Mouse (Mus musculus) left cerebral cortex, postnatal 36 days (tissue): ENCODE data around the gene Tpcn2. TPM values are rescaled to one million over a fixed set of nuclear protein-coding genes. Genes with fewer than 3 reads are reported as not detected.
A peak's percentile ranks its signal among the peaks of the same experiment; 100 is the strongest.

Experiments
- DNase-seq, 2 experiments: peaks; one replicate each; pipeline ENCODE4 v3.0.0; 2021 to 2022; ENCODE audit warnings: low spot score in 2 of 2, mixed read lengths in 1 of 2
- intact Hi-C: fragments of 180-260 bp; cut with DNase I; formaldehyde crosslinking; loops from one replicate; pipeline ENCODE4 v1.15.1; 2025
- total RNA-seq, 2 experiments: library from RNA; stranded (reverse); gene quantifications; 2 replicates each; pipeline ENCODE4 v1.2.3; 2021

The Tpcn2 gene
- total RNA-seq = 1 to 10 TPM; 3.4 to 6.4 TPM

DNA sequence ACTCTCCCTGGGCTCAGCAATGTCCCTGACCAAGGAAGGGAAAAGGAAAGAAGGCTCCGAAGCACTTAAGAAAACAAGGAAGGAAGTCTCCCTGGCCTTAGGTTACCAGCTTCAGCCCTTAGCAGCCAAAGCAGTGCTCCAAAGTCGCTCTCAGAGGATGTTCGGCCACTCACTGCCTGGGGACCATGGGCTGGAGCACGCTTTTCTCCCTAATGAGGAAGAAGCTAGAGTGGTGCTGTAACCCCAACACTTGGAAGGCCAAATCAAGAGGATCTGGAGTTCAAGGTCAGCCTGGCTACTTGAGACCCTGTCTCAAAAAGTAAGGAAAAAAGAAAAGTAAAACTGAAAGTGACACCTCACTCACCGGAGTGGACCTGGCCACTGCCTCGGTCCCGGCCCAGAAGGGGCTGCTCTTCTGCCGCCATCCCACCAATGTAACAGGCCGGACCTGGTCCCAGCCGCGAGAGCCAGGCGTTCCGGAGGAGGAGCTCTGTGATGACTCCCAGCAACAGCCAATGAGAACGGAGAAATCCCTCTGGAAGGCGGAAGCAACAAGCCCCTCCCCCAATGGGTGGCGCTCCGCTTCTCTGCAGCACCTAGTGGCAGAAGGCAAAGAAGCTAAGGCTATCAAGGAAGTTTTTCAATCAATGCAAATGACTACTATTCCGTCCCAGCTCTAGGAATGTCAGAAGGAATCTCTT is at the start of gene Tpcn2:
Tpcn2 (minus strand) TSS at position 525 of the 701 bp plus-strand sequence.
- intact Hi-C loops = no loop called here
- peak; percentile 80 to 84 for DNase-seq

DNA sequence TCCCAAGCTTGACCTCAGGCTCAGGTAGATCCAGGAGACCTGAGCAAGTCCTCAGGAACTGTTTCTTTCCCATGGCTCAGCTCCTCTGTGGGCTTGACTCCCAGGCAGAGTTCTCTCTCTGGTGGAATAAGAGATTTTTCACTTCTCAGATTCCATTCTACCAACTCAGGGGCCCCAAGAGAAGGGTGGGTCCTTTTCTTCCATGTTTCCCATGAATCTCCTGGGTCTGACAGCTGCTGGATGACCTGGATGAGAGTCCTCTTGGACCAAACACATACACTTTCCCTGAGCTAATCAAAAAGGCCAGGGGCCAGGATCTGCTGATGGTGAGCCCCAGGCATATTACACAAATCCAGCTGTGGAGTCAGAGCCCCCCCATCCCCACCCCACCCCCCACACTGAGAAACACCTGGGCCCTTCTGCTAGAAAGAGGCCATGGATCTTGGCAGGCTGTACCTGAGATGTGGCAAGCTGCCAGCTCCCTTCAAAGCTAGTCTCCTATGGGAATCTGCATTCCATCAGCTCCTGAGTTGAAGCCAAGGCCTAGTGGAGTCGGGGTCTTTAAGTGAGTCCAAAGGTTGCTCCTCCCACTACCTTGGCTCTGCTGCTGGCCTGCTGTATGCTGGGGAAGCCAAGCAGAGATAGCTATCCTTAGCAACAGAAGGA is 48.7 kb upstream of the Tpcn2 start:
- intact Hi-C loops = no loop called here
- no peak for DNase-seq

DNA sequence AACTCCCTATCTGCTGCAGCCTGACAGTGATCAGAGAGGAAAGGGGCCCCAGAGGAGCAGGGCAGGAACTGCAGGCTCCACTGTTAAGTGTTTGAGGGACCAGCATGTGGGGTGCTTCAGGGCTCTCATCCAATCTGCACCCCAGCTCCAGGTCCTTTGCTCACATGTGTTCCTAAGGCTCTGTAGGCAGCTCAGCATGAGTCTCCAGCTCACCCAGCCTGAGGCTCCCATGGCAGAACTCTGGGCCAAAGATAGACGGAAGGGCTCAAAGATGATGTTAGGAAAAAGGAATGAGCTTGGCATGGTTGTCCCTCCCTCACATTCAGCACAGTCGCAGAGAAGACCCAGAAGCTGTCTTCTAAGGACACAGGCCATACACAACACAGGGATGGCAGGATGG is 46.8 kb upstream of the Tpcn2 start:
- intact Hi-C loops = no loop called here
- no peak for DNase-seq

DNA sequence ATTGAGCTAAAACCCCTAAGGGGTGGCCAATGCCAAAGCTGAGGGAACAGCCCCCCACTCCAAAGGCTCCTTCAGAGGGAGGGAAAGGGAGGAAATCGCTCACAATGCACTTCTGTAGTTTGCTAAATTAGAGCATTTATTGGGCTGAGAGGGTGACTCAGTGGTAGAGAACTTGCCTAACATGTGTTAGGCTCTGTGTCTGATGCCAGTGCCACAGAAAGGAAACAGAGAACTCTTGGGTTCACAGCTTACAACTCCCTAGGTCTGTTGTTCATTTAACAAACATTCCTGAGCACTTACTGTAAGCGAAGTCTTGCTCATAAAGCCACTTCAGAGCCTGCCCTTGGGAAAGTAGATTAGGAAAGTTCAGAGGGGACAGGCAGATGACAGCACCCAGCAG is 46.2 kb upstream of the Tpcn2 start:
- no peak for DNase-seq

DNA sequence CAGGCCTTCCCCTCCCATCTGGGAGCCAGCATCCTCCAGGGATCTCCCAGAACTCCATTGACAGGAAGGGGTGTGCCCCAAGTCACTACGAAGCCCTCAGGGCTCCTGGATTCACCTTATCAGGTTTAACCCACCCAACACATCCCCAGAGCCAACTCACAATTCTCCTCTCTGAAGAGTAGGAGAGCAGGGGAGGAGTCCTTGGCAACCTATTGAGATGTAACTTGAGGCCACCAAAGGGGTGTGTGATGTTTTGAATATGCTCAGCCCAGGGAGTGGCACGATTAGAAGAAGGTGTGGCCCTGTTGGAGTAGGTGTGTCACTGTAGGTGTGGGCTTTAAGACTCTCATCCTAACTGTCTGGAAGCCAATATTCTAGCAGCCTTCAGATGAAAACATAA is 41.9 kb upstream of the Tpcn2 start:
- intact Hi-C loops = no loop called here

More for the DNA sequence above, 46.2 kb upstream of the Tpcn2 start:
- intact Hi-C loops = no loop called here

DNA sequence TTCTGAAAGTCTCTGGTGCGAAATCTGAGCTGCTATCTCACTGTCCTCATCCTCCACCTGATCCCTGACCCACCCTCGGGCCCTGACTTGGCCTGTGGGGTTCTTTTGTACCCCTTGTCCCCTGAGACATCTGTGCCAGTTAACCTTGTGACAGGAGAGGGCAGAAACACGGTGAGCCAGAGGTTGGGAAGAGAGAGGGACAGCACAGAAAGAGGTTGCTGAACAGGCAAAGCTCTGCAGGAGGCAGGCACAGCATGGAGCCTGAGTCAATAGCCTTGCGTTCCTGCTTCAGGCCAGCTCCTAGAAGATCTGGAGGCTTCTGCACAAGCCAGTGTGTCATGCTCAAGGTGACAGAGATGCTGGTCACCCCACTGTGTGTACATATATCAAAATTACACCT is 39.8 kb upstream of the Tpcn2 start:
- intact Hi-C loops = no loop called here
- no peak for DNase-seq

More for the DNA sequence above, 41.9 kb upstream of the Tpcn2 start:
- DNase-seq = no peak

DNA sequence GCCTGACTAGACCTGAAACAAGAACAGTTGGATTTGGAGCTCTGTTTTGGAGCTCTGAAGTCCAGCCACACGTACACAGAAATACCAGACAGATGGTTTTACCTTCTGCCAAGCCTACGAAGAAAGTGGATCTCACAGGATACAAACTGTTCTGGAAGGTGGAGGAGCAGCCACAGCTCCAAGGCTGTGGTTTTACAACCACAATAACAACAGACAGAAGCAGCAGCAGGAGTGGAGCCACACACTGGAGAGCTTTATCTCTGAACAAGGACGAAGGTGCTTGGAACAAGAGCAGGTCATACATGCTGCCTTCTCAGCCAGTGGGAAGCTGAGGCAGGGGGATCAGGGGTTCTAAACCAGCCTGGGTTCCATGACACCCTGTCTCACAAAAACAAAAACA is 35.7 kb upstream of the Tpcn2 start:
- peak; percentile 35 to 47 for DNase-seq
- intact Hi-C loops = no loop called here

DNA sequence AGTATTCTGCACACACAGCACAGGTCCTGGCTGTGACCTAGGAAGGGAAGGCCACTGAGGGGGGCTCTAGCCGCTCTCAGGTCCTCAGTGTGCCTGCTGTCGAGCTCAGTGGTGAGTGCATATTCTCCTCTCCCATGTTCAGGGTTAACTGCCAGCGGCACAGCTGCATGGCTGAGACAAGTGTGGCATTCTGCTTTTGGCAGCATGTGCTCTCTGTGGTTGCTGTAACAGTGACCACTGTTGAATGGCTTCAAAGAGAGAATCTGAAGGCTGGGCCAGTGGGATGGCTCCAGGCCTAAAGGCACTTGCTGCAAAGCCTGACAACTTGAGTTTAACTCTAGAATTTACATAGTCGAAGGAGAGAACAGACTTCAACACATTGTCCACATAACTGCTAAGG is 33.7 kb upstream of the Tpcn2 start:
- intact Hi-C loops = no loop called here
- no peak for DNase-seq

DNA sequence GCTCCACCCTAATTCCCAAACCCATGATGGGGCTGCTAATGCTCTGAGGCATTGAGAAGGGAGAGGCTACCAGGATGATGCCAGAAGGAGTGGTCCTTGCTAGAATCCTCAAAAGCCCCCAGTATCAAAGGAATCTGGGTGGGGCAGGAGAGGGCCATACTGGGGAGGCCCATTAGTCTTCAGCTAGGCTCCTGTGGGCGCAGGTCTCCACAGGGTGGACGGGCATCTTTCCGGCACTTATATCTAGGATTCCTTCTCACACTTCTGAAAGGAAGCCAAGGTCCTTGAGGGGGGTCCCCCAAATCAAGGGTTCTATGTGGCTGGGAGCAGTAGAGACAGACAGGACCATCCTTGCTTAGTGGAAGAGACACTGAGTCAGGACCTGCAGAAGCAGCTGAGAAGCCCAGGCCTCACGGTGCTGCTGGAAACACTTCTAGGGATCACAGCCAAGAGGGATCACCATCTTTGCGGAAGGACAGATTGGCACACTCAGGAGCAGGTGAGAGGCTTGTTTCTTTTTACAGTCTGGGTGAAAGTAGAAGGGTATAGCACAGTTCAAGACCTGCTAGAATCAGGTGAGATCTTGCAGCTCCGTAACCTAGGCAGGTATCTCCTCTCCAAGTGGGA is 31.1 kb upstream of the Tpcn2 start, which contains the start of gene Mrgprd:
Mrgprd (plus strand) TSS at position 51 of the 627 bp plus-strand sequence.
- DNase-seq = no peak
- intact Hi-C loops = no loop called here

DNA sequence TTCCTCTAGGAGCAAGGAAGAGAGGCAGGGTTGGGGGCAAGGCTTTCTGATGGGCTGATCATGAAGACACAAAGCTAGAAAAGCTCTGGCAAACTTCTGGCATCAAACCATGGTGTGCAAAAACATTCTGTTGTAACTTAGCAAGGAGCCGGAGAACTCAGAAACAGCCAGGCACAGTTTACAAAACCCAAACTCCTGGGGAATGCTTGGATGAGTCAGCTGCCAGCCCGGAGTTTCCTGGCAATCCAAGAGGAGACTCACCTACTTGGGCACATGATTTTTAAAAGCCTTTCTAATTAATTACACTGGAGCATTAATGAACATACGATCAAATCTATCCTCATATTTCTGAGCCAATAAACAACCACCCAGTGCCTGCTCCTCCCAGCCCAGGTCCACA is 28.3 kb upstream of the Tpcn2 start:
- DNase-seq = no peak
- intact Hi-C loops = no loop called here

DNA sequence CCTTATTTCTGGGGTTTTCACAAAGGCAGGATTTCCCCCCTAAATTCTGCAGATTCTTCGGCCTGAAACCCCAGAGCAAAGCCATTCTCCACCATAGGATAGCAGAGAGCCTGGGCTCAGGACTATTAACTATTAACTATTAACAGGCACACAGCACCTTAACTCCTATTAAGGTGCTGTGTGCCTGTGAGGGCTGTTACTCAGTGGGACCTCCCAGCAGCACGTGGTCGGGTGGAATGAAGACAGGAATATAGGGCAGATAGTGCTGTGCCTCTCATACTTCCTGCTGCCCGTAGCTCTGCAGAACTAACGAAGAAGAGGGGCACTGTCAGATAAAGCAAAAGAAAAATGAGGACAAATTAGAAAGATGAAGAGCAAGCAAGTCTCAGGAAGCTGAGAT is 26.7 kb upstream of the Tpcn2 start:
- DNase-seq = no peak
- intact Hi-C loops = no loop called here

DNA sequence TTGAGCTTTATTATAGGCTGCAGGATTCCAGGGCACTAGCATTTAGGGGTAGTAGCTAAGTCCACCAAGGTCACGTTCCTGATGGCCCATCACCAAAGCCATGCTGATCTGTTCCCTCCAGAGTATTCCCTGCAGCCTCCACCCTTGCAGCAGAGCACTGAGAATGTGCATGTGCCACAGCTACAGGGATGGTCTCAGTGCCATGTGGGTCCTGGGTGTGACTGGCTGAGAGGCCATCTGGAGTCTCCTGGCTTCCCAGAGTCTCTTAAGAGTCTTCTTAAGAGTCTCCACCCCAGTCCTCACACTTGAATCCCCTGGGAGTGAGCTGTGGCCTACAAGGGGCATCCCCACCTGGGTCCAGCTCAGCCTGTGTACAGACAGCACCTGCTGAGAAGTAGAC is 26.1 kb upstream of the Tpcn2 start:
- no peak for DNase-seq
- intact Hi-C loops = no loop called here

DNA sequence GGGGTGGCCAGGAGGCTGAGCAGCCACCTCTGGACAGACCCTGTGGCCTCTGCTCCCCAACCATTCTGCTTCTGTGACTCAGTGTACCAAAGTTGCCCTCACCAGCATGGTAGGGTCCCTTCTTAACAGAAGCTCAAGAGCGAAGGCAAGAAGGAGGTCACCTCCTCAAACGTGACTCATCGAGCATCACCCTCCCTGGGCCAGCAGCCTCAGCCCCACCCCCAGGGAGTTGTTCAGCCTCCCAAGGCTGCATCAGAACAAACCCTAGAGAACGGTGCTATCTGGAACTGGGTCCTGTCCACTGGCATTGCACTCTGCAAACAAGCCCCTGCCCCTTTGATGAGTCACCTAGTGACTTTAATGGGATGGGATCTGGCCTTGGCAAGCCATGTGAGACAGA is 25.1 kb upstream of the Tpcn2 start:
- DNase-seq = no peak
- intact Hi-C loops = no loop called here

DNA sequence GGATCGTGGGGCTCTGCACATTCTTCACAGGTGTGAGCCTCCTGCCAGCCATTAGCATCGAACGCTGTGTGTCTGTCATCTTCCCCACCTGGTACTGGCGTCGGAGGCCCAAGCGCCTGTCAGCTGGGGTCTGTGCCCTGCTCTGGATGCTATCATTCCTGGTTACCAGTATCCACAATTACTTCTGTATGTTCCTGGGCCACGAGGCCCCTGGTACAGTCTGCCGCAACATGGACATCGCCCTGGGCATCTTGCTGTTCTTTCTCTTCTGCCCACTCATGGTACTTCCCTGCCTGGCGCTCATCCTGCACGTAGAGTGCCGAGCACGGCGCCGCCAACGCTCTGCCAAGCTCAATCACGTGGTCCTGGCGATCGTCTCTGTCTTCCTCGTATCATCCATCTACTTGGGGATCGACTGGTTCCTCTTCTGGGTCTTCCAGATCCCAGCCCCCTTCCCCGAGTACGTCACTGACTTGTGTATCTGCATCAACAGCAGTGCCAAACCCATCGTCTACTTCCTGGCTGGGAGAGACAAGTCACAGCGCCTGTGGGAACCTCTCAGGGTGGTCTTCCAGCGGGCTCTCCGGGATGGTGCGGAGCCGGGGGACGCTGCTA is 24.4 kb upstream of the Tpcn2 start:
- intact Hi-C loops = no loop called here
- no peak for DNase-seq

DNA sequence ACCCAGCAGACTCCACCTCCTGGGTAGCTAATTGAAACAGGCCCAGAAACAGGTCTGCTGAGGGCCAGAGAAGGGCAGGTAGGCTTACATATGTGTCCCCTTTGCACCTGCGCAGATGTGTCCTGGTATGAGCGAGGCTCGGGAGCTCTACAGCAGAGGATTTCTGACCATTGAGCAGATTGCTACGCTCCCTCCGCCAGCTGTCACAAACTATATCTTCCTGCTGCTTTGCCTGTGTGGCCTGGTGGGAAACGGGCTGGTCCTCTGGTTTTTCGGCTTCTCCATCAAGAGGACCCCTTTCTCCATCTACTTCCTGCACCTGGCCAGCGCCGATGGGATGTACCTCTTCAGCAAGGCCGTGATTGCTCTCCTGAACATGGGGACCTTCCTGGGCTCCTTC is 23.8 kb upstream of the Tpcn2 start:
- no peak for DNase-seq
- intact Hi-C loops = no loop called here

DNA sequence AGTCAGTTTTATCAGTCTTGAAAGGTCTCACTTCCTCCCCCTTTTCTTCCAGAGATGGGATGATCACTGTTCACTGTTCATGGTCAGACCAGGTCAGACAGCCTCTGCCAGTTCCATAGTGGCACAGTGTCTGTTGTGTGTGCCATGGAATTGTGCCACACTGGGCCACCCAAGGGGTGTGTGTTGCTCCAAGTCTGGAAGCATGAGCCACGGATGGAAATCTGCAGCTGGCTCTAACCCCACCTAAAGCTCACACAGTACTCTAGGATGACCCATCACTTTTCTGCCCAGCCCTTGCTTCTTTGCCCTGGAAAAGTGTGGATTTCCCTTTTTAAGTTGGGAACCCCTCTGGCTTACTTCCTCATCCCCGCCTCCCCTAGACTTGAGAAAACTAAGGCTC is 20.3 kb upstream of the Tpcn2 start:
- no peak for DNase-seq
- intact Hi-C loops = no loop called here

DNA sequence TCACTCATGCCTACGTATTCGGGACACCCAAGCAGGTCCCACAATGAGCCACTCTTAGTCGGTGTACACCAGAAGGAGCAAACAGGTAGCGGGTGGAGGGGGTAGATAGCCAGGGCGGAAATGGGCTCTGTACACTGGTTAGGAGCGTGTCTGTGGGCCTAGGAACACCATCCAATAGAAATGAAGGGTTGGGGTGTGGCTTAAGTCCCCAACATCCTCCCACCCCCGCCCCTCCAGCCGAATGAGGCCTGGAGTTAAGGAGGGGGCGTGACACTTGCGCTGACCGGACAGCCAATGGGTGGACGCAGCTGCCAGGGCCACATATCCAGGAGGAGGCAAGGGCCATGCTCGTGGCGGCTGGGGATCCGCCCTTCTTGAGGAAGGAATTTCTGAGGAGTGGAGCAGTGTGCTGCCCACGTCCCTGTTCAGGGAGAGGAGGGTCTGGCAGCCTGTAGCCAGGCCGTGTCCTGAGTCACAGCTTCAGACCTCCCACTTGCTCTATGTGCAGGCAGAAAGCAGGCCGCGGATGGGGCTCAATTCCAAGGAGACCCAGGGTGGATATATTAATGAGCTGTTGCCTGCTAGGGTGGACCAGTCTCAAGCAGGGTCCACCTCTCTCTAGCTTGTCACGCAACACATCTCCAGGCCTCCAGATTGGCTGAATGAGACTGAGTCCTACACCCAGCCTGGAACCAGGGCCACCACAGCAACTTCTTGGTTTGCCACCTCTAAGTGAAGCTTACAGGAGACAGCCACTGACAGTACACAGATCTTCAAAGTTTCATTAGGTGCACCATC is 18.9 kb upstream of the Tpcn2 start:
- intact Hi-C loops = no loop called here
- no peak for DNase-seq

DNA sequence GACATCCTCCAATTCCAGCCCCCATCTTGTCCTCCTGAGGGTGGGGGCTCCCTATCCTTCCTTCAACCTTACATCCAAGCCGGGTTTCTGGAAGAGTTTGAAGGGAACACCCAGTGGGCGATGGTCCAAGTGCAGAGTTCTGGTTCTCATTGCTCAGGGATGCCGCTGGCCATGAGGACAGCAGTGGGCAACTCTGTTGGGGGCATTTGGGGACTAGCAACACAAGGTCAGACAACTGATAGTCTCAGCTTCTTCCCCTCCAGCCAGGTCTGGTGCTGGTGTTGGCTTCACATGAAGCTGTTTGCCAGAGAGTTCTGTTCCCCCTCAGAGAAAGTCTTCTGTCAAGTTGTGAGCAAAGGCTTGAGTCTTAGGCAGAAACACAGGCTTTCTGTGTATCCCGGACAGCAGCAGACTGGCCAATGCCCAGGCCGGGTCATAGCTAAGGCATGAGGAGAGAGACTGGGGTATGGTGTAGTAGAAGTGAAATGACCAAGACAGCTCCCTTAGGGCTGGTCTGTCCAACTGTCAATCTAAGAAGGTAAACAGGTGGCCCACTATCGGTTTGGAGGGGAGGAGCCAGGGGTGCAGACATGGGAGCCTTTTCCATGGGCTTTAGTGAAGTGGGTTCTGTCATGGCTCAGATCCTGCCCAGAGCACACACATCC is 17.7 kb upstream of the Tpcn2 start:
- no peak for DNase-seq
- intact Hi-C loops = no loop called here

DNA sequence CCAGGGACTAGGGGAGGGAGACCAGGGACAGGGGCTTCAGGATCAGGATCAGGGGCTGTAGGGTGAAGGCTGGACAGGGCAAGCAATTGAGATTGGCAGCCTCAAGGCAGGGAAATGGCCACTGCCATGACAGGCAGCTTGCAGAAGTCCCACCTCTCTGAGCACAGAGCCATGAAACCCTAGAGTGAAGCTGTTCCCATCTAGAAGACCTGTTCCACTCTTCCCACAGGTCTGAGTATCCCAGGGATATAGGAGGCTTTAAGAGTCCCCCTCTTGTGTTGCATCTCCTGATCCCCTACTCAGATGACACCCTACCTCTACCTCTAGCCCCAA is 17.2 kb upstream of the Tpcn2 start:
- DNase-seq = no peak
- intact Hi-C loops = no loop called here
